Mouse (Mus musculus) kidney, adult 11 months (tissue): Measurements from ENCODE around the gene Rad23a.
A peak's percentile ranks its signal among the peaks of the same experiment; 100 is the strongest.
"Not testable (repeated sequence)": the region's sequence is repeated elsewhere in the genome, so short reads cannot be mapped to it uniquely, and the experiment has no call there.

Experiments
- DNase-seq: peaks from one replicate; pipeline ENCODE4 v3.0.0; 2022

The Rad23a gene

DNA sequence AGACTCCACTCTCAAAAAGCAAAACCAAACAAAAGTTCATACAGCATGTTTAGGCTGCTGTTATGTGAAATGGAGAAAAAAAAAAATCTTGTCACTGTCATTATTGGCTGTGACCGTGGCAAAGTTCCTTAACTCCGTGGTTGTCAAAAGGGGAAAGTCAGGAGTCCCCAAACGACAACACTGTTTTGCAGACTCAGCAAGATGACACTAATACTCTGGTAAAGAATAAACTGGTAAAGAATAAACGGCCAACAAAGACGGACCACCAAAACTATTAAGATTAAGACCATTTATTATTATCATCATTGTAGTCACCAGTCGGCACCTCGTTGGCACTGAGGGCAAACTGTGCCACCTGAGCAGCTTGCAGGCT lies 604 bp downstream of the Rad23a start:
- DNase-seq, result no peak

DNA sequence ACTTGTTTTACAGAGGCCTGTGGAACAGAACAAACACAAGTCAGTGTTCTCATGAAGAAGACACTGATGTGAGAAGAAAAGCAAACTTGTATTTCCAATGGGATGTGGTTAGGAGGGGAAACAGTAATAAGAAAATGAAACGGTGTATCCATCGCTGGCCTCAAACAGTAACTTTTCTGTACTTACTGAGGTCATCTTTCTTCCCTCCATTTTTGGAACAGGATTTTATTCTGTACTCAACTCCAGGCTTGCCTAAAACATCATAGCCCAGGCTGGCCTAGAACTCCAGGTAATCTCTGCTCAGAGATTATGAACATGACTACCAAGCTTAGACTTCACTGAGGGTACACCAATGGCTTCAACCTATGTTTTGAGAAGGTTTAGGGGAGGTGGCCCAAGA lies 1.1 kb downstream of the Rad23a start:
- no peak for DNase-seq

DNA sequence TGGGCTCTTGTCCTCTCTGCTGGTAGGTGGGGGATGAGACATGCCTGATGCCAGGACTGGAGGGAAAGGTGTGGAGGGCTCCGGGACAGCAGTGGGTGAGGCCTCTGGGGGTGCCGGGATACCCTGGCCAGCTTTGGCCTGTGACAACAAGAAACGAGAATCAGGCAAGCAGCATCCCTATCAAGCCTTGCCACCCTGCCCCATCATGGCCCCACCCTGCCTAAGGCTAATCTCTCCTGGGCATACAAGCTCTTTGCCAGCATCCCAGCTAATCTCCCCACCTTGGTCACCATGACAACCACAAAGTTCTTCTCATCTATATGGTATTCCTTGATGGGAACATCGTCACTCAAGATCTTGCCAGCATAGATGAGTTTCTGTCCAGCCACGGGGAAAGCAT lies 2.0 kb downstream of the Rad23a start:
- no peak for DNase-seq

DNA sequence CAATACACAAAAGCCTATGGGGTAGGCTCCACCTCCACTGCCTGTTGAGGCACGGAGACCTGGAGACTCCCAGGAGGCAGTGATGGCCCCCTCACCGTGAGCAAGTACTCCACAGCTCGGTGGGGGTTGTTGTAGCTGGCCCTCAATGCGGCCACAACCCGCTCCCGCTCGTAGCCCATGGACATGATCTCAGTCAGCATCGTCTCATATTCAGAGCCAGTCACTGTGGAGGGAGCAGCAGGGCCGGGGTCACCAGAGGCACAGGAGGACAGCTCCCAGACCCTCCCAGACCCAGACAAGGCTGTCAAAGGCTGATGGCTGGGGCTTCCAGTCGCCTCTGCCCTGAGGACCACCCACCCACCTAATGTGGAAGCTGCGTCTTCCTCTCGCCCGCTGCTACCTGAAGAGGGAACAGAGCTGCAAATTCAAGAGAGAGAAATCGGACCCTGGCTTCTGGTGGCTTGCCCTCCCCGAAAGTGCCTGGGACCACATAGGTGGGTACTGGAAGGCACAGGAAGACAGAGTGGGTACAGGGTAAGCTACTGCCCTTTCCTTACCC lies 2.5 kb downstream of the Rad23a start:
- no peak for DNase-seq

DNA sequence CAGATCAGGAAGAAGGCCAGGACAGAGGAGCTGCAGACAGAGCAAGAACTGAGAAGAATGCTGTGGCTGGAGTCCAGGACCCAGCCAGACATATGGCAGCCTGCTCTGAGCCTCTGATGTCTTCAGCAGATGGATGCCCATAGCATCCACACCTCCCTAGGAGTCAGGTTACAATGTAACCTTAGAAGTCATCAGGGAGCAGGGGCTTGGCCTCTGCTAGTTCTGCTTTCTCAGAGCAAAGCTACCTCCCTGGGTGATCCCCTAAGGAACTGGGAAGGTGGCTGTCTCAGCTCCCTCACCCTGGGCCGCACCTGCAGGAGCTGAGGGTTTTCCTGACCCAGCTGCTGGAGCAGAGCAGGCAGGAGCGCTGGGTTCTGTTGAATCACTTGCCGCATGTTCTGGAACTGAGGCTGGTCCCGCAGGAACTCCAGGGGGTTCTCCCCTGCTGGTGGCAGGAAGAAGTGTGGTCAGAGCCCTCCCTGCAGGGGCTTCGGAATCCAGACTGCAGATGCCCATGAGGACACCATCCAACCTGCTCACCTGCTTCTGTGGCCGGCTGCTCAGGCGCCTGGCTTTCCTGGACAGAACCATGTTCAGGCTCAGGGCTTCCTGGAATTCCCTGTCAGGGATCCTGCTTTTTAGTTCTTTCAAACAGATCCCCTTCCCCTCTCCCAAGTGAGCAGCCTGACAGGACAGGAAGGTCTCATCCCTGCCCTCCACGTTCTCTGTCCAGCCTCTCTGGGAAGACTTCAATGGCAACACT lies 3.1 kb downstream of the Rad23a start:
- DNase-seq, result no peak

DNA sequence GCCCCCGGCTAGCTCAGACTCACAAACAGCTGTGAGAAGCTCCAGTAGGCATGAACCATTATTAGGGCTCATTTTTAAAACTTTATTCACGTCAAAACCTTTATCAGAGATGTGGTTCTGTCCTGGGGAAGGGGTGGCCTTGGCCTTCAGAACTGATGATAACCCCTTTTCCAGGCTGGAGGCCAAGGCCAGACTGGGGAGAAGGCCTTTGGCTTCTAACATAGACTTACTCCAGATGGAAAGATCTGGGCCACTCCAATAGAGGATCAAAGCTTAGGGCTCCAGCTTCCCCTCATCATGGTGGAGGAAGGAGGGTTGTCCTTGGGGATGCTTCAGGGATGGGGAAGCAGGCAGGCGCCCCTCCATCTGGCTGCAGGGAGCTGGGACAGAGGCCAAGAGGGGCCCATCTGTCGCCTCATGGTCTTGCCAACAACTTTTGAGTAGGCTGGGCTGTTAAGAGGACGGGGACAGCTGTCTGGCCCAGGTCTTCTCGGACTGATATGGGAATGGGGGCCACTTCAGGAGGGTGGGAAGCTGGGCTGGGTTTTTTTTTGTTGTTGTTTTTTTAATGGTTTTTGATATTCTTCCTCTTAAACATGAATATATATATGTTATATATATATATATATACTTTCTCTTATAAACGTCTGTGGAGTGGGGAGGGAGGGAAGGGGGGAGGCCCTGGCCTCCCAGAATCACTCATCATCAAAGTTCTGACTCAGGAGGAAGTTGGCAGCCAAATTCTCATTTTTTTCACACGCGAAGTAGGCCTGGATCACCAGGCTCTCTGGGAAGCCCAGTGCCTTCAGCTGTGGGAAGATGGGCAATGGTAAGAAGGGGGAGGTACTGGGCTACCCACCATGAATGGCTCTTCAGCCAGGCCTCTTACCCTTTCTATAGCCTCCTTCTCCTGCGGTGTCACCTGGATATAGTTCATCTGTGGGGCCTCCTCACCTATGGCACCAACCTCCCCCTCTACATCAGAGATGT lies 5.3 kb downstream of the Rad23a start:
- DNase-seq, result no peak

DNA sequence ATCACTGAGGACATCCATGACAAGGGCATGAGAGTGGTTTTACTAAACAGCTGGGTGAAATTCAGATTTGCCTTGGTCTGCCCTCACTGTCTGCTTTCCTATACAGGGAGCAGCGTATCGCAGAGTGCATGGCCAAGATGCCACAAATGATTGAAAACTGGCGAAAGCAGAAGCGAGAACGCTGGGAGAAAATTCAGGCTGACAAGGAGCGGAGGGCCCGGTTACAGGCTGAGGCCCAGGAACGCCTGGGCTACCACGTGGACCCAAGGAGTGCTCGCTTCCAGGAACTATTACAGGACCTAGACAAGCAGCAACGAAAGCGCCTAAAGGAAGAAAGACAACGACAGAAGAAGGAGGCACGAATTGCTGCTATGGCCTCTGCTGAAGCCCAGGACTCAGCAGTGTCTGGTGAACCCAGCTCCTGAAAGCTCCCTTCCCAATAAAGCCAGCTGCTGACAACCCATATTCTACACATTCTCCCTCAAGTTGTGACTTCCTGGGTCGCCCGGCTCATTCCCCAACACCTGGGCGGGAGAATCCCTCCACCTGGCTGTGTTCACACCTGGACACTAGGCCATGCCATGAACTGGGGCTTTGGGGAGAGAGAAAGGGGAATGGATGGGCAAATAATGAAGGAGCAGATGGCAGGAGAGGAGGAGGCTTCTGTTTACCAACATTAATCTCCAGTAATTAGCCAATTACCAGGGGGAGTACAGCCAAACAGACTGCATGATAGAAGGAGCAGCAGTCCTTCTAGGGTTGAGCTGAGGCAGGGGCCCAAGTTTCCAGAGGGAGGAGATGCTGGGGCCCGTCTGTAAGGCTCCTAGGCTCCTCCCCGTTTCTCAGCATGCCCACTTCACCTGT lies 6.2 kb downstream of the Rad23a start:
- no peak for DNase-seq

DNA sequence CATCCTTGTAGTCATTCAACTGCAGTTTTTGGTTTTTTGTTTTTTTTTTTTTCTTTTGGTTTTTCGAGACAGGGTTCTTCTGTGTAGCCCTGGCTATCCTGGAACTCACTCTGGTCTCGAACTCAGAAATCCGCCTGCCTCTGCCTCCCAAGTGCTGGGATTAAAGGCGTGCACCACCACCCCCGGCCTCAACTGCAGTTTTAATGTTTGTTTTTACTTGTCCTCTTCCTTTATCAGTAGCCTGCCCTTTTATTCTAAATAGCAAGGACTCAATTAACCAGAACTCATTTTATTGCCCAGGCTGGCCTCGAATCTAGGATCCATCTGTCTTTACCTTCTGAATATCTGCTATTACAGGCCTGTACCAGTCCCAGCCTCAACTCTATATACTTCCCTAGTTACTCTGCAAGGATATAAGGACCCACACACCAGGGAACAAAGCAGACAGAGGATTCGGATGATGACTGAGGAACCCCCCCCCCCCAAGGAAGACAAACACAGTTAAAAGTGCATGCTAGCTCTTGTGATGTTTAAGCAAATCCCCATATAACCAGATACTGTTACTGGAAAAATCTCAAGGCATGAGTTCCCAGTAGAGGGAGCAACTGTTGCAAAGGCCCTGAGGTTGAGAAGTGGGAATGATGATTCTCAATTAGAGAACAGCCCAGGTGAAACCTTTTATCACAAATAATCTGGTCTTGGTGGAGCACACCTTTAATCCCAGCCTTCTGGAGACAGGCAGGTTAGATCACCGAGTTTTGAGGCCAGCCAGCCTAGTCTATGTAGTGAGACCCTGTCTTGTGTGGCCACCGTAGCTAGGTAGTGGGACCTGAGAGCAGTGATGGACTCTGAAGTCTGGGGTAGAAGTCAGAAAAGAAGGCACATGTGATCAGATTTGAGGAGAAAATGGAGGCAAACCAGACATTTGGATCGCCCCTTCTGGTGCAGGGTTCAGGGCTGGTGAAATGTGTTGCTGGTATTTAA lies 7.4 kb downstream of the Rad23a start:
- DNase-seq, result no peak

DNA sequence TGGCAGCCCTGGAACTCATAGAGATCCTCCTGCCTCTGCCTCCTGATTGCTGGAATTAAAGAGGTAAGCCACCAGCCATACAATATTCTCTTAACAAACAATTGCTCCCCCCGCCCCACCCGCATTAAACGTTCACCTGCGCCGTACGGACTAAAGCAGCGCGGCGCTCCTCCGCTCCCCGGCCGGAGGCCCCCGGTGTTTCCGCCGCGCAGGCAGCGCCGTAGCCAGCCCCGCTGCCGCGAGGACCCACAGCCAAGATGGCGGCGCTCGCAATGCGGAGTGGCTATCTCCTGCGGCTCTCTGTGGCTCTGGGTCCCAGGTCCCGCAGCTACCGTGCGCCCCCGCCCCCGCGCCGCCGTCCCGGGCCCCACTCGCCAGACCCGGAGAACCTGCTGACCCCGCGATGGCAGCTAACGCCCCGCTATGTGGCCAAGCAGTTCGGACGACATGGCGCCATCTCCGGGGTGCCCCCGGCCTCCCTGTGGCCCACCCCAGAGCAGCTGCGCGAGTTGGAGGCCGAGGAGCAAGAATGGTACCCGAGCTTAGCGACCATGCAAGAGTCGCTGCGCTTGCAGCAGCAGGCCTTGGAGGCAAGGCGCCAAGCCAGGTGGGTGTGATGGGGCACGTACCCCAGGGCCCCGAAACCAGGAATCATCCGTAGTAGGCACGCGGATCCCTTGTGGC lies 8.3 kb downstream of the Rad23a start:
- DNase-seq, result peak; percentile 67

DNA sequence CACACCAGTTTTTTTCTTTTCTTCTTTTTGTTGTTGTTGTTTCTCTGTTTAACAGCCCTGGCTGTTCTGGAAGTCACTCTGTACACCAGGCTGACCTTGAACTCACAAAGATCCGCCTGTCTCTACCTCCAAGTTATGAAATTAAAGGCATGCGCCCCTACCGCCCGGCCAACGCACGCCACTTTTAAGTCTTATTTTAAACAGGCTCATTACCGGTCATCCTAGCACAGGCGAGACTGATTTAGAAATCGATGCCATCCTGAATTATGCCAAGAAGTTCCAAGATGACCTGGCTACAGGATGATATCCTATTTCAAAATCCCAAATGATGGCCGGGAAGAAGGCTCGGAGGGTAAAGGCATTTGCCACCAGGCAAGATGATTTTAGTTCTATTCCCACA lies 9.0 kb downstream of the Rad23a start, which contains the start of gene Gadd45gip1:
Gene Gadd45gip1, plus strand, starts transcription at position 33 of the 400 bp plus-strand sequence.
- no peak for DNase-seq

DNA sequence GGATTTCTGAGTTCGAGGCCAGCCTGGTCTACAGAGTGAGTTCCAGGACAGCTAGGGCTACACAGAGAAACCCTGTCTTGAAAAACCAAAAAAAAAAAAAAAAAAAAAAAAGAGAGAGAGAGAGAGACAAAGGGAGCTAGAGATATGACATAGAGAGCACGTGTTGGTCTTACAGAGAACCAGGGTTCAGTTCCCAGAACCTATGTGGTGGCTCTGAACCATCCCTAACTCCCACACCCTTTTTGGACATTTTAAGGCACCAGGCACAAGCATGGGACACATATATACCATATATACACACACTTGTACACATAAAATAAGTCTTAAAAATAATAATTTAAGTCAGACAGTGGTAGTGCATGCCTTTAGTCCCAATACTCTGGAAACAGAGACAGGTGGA lies 13.9 kb downstream of the Rad23a start:
- not testable (repeated sequence) for DNase-seq

DNA sequence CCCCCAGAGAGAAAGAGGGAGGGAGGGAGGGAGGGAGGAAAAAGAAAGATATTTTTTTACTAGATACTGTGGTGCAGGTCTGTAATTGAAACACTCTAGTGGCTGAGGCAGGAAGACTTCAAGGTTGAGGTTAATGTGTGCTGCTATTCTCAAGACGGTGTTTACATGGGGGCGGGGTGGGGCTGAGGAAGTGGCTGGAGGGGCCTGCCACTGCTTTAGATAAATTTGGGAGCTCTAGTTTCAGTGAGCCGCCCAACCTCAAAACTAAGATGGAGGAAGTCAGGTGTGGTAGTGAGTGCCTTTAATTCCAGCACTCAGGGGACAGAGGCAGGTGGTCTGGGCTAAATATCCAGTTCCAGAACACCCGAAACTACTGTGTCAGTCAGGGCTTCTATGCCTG lies 14.8 kb downstream of the Rad23a start:
- DNase-seq, result no peak

DNA sequence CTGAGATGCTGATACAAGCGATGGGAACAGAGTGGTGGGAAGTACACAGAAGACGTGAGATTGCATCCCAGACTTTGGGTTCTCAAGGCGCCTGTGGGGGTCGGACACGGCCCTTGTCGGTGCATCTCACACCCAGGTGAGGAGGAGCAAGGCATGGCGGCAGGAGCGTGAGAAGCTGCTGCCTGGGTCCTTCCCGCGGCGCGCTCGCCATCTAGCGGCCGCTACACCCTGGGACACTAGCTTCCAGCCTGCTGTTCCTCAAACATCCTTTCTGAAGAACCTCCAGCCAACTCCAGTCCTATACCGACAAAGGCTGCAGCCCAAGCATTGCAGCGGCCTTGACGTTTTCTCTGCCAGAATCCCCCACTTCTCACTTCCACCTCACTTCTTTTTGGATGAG lies 16.8 kb downstream of the Rad23a start:
- DNase-seq, result no peak

DNA sequence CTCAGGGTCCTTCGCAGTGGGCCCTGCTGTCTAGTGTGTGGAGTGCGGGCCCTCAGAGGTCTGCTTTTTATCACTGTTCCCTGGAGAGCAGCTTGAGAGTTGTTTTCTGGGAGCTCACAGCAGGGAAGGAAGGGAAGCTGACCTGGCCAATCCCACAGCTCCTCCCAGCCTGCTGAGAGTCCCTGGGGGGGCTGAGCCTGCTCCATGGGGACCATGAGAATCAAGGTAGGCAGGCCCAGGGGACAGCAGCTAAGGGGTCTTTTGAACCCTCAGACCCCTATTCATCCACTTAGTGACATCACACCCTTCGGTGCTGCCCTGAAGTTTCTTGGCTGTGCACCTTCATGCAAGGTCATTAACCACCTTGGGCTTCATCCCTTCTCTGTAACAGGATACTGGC lies 17.7 kb downstream of the Rad23a start, which contains the start of gene Dand5:
Gene Dand5, minus strand, starts transcription at position 101 of the 400 bp plus-strand sequence.
- DNase-seq, result no peak

DNA sequence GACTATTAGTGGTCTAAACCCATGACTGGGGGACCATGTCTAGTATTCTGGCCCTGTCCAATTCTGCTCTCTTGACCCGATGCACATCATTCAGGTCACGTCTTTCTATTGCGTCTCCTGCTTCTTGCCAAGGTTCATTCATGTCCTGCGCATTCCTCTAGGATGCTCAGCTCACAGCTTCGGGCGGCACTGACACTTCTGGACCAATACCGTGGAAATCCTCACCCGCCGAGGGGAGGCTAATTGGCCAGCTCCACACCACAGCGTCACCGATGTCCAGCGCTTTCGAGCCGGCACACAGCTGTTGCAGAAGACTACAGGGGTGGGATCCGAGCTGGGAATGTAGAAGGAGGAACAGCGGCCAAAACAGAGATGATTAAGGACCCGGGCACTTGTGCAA lies 24.3 kb downstream of the Rad23a start:
- DNase-seq, result no peak

DNA sequence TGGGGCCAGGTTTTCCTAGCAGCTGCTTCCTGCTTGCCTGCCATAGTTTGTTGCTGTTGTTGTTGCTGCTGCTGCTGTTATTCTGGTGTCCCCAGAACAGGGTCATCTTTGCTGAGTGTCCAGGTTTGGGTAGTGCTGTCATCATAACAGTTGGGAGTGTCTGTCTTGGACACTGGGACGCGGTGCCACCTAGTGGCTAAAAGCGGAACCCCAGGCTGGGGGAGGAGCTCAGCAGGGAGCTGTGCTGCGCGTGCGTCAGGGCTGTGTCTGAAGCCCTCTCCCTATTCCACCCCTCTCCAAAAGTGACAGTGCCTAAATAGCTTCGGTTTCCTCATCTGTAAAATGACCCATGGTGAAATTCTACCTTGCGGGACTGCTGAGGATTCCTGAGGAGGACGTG lies 24.9 kb downstream of the Rad23a start:
- peak; percentile 85 for DNase-seq

DNA sequence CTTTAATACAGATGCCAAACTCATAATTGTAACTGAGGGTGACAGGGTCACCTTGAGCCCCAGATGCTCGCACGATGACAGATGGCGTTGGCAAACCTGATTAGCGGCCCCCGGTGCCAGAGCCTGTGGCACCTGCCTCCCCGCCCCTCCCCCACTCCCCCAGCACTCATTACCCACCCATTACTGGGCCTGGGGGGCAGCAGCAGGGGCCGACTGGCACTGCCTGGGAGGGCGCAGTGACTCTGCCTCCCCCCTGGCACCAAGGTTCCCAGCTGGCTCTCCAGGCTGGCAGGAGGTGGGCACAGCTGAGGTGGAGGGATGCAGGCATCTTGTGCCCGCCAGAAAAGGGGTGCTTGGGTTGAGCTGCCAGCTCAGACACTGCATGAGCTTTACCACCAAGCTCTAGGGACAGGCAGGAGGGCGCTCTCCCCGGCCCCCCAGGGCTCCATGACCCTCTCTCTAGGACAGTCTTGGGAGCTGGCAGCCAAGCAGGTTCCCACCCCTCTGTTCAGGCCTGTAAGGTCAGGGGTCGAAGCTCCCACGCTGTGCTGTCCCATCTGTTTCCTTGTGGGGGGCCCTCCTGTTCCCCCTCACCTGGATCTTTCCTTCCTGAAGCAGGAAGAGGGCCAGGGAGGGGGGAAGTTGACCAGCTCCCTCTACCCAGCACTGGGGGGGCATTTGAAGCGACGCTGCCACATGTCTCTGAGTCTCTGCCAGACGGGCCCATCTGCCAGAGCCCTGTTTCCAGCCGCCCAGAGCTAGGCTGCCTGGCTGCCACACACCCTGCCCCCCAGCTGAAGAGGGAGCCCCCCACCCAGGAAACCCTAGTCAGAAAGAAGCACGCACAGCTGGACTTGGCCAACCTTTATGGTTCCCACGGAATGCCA lies 25.7 kb downstream of the Rad23a start:
- no peak for DNase-seq

DNA sequence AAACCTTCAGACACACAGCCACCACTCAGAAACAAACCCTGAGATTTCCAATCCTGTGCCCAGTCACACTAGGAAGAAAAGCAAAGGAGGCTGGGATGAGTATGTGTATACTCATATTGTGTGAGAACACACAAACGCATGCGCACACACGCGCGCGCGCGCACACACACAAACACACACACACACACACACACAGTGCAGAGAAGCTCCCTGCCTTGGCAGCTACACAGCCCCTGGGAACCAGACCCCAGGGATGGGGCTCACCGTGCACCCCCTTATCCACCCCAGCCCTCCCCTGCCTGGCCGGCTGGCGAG lies 26.3 kb downstream of the Rad23a start:
- DNase-seq, result no peak

DNA sequence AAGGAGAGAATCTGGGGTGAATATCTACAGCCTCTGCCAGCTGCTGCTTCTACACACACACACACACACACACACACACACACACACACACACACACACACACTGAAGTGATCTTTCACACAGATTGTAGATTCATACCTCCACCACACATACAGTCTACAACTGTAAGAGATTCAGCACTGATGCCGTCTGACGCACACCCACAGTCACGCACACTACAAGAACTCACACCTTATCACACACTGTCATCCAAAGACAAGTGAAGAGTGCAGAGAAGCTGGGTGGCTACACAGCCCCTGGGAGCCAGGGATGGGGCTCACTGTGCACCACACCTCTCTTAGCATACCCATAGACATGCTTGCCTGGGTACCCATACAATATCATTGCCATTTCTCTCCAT lies 26.6 kb downstream of the Rad23a start:
- no peak for DNase-seq

DNA sequence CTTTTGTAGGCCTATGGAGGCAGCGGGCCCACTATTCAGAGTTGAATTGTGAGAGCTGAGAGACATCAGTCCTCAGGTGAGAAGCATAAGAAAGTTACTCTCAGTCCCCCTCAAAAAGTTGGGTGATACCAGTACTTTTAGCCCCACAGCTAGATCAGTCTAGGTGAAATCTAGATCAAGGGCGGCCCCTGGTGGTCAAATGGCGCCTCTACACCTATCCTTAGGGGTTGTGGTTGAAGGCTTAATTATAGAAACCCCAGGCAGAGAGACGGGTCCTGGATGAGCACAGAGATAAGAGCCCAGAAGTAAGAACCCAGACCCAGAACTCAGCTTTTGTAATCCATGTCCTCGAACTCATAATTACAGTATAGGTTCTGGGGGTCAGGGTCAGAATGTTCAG lies 27.4 kb downstream of the Rad23a start:
- peak; percentile 66 for DNase-seq
